Mouse (Mus musculus) CH12.LX (cell line): Measurements from ENCODE around the gene Fiz1.

Experiments used
- ETS1 ChIP-seq: conservative IDR thresholded peaks from 2 replicates; pipeline ENCODE4 v1.6.1; 2012; ENCODE audit warnings: low read depth, mild to moderate bottlenecking, inconsistent platforms, low read length, improper control_type of control experiment, moderate library complexity
- POLR2A ChIP-seq: IDR thresholded peaks from 2 replicates; pipeline ENCODE4 v1.6.1; 2011; ENCODE audit warnings: low read depth, mild to moderate bottlenecking, improper control_type of control experiment, low read length
- USF1 ChIP-seq: IDR thresholded peaks from 2 replicates; pipeline ENCODE4 v1.6.1; 2014; ENCODE audit warnings: low read depth, mild to moderate bottlenecking, inconsistent platforms, low read length, improper control_type of control experiment
- ZNF384 ChIP-seq: IDR thresholded peaks from 2 replicates; pipeline ENCODE4 v1.6.1; 2012; ENCODE audit warnings: low read depth, low read length, improper control_type of control experiment, inconsistent platforms

DNA sequence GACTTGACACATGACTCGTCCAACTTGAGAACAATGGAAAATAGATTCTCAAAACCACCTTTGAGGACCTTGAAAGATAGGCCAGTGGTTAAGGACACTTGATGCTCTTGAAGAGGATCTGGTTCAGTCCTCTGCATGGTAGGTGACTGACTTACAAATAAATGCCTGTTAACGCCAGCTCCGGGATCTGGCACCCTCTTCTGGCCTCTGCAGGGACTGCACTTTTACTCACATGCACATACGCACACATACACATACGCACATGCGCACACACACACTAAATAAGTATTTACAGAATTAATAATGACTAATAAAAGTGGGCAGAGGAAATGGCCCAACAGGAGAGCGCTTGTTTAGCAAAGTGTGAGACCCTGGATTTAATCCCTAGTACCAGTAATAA is 37.7 kb downstream of the Fiz1 start:
- TF ChIP-seq POLR2A (no peak), ETS1 (no peak), USF1 (no peak), ZNF384 (no peak)
